Mouse (Mus musculus): ENCODE measurements around the gene Inafm1.
"Not testable (repeated sequence)": the region's sequence is repeated elsewhere in the genome, so short reads cannot be mapped to it uniquely, and the experiment has no call there.

The Inafm1 gene

GRCm38 (mm10) chr7:16297616-16298015 lies 24.2 kb upstream of the Inafm1 start:
- DNase-seq (ENCODE audit: low spot score): no peak

GRCm38 (mm10) chr7:16296766-16297390 lies 23.5 kb upstream of the Inafm1 start:
- DNase-seq (ENCODE audit: low spot score): peak; percentile 94

GRCm38 (mm10) chr7:16296146-16296545 lies 22.7 kb upstream of the Inafm1 start:
- DNase-seq (ENCODE audit: low spot score): no peak

- peak; percentile 76 for DNase-seq (ENCODE audit: low spot score)
Observed at GRCm38 (mm10) chr7:16295321-16295900, 22.0 kb upstream of the Inafm1 start.

- DNase-seq (ENCODE audit: low spot score): peak; percentile 95
Observed at GRCm38 (mm10) chr7:16294837-16295236, 21.4 kb upstream of the Inafm1 start.

GRCm38 (mm10) chr7:16294346-16294745 lies 20.9 kb upstream of the Inafm1 start:
- no peak for DNase-seq (ENCODE audit: low spot score)

- no peak for DNase-seq (ENCODE audit: low spot score)
Observed at GRCm38 (mm10) chr7:16287791-16288190, 14.4 kb upstream of the Inafm1 start.

- no peak for DNase-seq (ENCODE audit: low spot score)
Observed at GRCm38 (mm10) chr7:16287016-16287415, 13.6 kb upstream of the Inafm1 start.

GRCm38 (mm10) chr7:16286026-16286961 lies 12.9 kb upstream of the Inafm1 start, which contains the start of gene Ccdc9:
Gene Ccdc9 (minus strand): TSS chr7:16286795.
- peak; percentile 100 for DNase-seq (ENCODE audit: low spot score)

GRCm38 (mm10) chr7:16285450-16286025 lies 12.1 kb upstream of the Inafm1 start:
- DNase-seq (ENCODE audit: low spot score): peak; percentile 92

GRCm38 (mm10) chr7:16284904-16285303 lies 11.5 kb upstream of the Inafm1 start:
- DNase-seq (ENCODE audit: low spot score): no peak

GRCm38 (mm10) chr7:16284001-16284400 lies 10.6 kb upstream of the Inafm1 start:
- DNase-seq (ENCODE audit: low spot score): no peak

GRCm38 (mm10) chr7:16282334-16282733 lies 8.9 kb upstream of the Inafm1 start:
- DNase-seq (ENCODE audit: low spot score): no peak

- DNase-seq (ENCODE audit: low spot score): peak; percentile 45
Observed at GRCm38 (mm10) chr7:16280721-16281120, 7.3 kb upstream of the Inafm1 start.

GRCm38 (mm10) chr7:16274922-16275890 lies 1.8 kb upstream of the Inafm1 start:
- no peak for DNase-seq (ENCODE audit: low spot score)

- DNase-seq (ENCODE audit: low spot score): no peak
Observed at GRCm38 (mm10) chr7:16273766-16274140, 336 bp upstream of the Inafm1 start.

- DNase-seq (ENCODE audit: low spot score): peak; percentile 82
Observed at GRCm38 (mm10) chr7:16272681-16273080, 736 bp downstream of the Inafm1 start.

GRCm38 (mm10) chr7:16271139-16271538 lies 2.3 kb downstream of the Inafm1 start:
- no peak for DNase-seq (ENCODE audit: low spot score)

GRCm38 (mm10) chr7:16266593-16266992 lies 6.8 kb downstream of the Inafm1 start:
- not testable (repeated sequence) for DNase-seq (ENCODE audit: low spot score)

- no peak for DNase-seq (ENCODE audit: low spot score)
Observed at GRCm38 (mm10) chr7:16265856-16266255, 7.6 kb downstream of the Inafm1 start.

- DNase-seq (ENCODE audit: low spot score): no peak
Observed at GRCm38 (mm10) chr7:16263843-16264242, 9.6 kb downstream of the Inafm1 start.

Data from testis, postnatal 10 days (tissue).